Mouse (Mus musculus): ENCODE results near the gene Ctsh.
"Not testable (repeated sequence)": the region's sequence is repeated elsewhere in the genome, so short reads cannot be mapped to it uniquely, and the experiment has no call there.

Gene Ctsh

GRCm38 (mm10) chr9:90059828-90060573 is 6.0 kb downstream of the Ctsh start:
- DNase-seq (ENCODE audit: low spot score) = no peak

GRCm38 (mm10) chr9:90060574-90060875 is 6.6 kb downstream of the Ctsh start:
- no peak for DNase-seq (ENCODE audit: low spot score)

- not testable (repeated sequence) for DNase-seq (ENCODE audit: low spot score)
These were observed 7.0 kb downstream of the Ctsh start for GRCm38 (mm10) chr9:90060932-90061331.

GRCm38 (mm10) chr9:90067341-90067740 is 13.4 kb downstream of the Ctsh start:
- no peak for DNase-seq (ENCODE audit: low spot score)

- DNase-seq (ENCODE audit: low spot score) = no peak
These were observed 14.8 kb downstream of the Ctsh start for GRCm38 (mm10) chr9:90068786-90069185.

GRCm38 (mm10) chr9:90069485-90069884 is 15.5 kb downstream of the Ctsh start:
- DNase-seq (ENCODE audit: low spot score) = no peak

- DNase-seq (ENCODE audit: low spot score) = no peak
These were observed 16.2 kb downstream of the Ctsh start for GRCm38 (mm10) chr9:90070174-90070573.

GRCm38 (mm10) chr9:90075336-90075735 is 21.4 kb downstream of the Ctsh start:
- DNase-seq (ENCODE audit: low spot score) = no peak

- DNase-seq (ENCODE audit: low spot score) = no peak
These were observed 22.2 kb downstream of the Ctsh start for GRCm38 (mm10) chr9:90076131-90076530.

GRCm38 (mm10) chr9:90076849-90077461 is 23.0 kb downstream of the Ctsh start:
- peak; percentile 50 for DNase-seq (ENCODE audit: low spot score)

GRCm38 (mm10) chr9:90081961-90082360 is 28.0 kb downstream of the Ctsh start:
- DNase-seq (ENCODE audit: low spot score) = not testable (repeated sequence)

- DNase-seq (ENCODE audit: low spot score) = no peak
These were observed 29.0 kb downstream of the Ctsh start for GRCm38 (mm10) chr9:90082992-90083391.

GRCm38 (mm10) chr9:90084152-90084551 is 30.2 kb downstream of the Ctsh start:
- no peak for DNase-seq (ENCODE audit: low spot score)

GRCm38 (mm10) chr9:90084766-90085468 is 31.0 kb downstream of the Ctsh start:
- no peak for DNase-seq (ENCODE audit: low spot score)

- DNase-seq (ENCODE audit: low spot score) = no peak
These were observed 34.0 kb downstream of the Ctsh start for GRCm38 (mm10) chr9:90087906-90088485.

GRCm38 (mm10) chr9:90089339-90090104 is 35.6 kb downstream of the Ctsh start:
- no peak for DNase-seq (ENCODE audit: low spot score)

- no peak for DNase-seq (ENCODE audit: low spot score)
These were observed 45.0 kb downstream of the Ctsh start for GRCm38 (mm10) chr9:90098934-90099333.

GRCm38 (mm10) chr9:90100760-90101159 is 46.8 kb downstream of the Ctsh start:
- peak; percentile 30 for DNase-seq (ENCODE audit: low spot score)

- no peak for DNase-seq (ENCODE audit: low spot score)
These were observed 51.5 kb downstream of the Ctsh start for GRCm38 (mm10) chr9:90105462-90105861.

- no peak for DNase-seq (ENCODE audit: low spot score)
These were observed 53.0 kb downstream of the Ctsh start for GRCm38 (mm10) chr9:90106915-90107314.

GRCm38 (mm10) chr9:90108272-90108671 is 54.3 kb downstream of the Ctsh start:
- DNase-seq (ENCODE audit: low spot score) = peak; percentile 44

GRCm38 (mm10) chr9:90109386-90109785 is 55.4 kb downstream of the Ctsh start:
- DNase-seq (ENCODE audit: low spot score) = no peak
